Comparison of ENCODE assay signal across 13 mouse cellular contexts in genomic region chr16:6019361-6019760, GRCm38 (mm10).
"Had no signal": no experiment of that assay in that cellular context is flagged by ENCODE, and none has a peak within 500 bp of the region (broad histone marks: within the 10 kb centered on the region; RNA-seq: fewer than 3 reads in every experiment).

No protein-coding gene starts in this region.

- DNase-seq: thymus, postnatal 25 days had no signal

- H3K27ac ChIP-seq: kidney, embryonic 15.5 days; limb, embryonic 12.5 days; limb, embryonic 15.5 days; liver, embryonic 14.5 days; macrophage; midbrain, embryonic 10.5 days; midbrain, embryonic 13.5 days; neural tube, embryonic 13.5 days; stomach, embryonic 15.5 days had no signal

- H3K9me3 ChIP-seq: kidney, embryonic 15.5 days; limb, embryonic 12.5 days; limb, embryonic 15.5 days; midbrain, embryonic 10.5 days; midbrain, embryonic 13.5 days; neural tube, embryonic 13.5 days; stomach, embryonic 15.5 days had no signal

- H3K9ac ChIP-seq: kidney, embryonic 15.5 days; limb, embryonic 12.5 days; limb, embryonic 15.5 days; liver, embryonic 14.5 days; liver, postnatal 0 days; lung, embryonic 14.5 days; midbrain, embryonic 13.5 days; neural tube, embryonic 13.5 days; stomach, embryonic 15.5 days had no signal

- H3K27me3 ChIP-seq: kidney, embryonic 15.5 days; limb, embryonic 12.5 days; limb, embryonic 15.5 days; midbrain, embryonic 13.5 days; neural tube, embryonic 13.5 days; stomach, embryonic 15.5 days had no signal

- H3K4me1 ChIP-seq: kidney, embryonic 15.5 days; limb, embryonic 12.5 days; limb, embryonic 15.5 days; neural tube, embryonic 13.5 days; stomach, embryonic 15.5 days had no signal

- H3K4me3 ChIP-seq: kidney, embryonic 15.5 days; limb, embryonic 12.5 days; limb, embryonic 15.5 days; midbrain, embryonic 10.5 days; midbrain, embryonic 13.5 days; myocyte; neural tube, embryonic 13.5 days; stomach, embryonic 15.5 days had no signal

- H3K36me3 ChIP-seq: kidney, embryonic 15.5 days; limb, embryonic 12.5 days; limb, embryonic 15.5 days; midbrain, embryonic 10.5 days; midbrain, embryonic 13.5 days; neural tube, embryonic 13.5 days; stomach, embryonic 15.5 days had no signal
